Mouse (Mus musculus): ENCODE data around the gene Hbb-bh2. TPM values are rescaled to one million over a fixed set of nuclear protein-coding genes. Genes with fewer than 3 reads are reported as not detected.

Gene Hbb-bh2
- not detected in 2 replicates for polyA plus RNA-seq (2012; rRNA removed)

DNA sequence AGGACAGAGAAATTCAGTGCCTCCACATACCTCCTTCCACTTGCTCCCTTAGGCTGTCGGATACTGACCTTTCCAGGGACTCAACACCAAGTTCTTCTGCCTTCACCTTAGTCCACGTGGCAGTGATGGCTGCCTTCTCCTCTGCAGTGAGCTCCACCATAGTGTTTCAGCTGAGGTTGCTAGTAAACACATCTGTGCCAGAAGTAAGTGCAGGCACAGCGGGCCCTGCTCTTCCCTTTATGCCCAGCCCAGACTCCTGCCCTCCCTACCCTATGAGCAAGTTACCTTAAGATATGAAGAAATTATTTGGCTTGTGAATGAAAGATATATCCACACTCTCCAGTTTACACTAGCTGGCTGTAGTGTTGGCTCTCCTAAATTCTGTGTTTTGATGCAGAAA, at the start of gene Hbb-bh2:
Gene Hbb-bh2, minus strand, starts transcription at position 253 of the 400 bp plus-strand sequence.
- TF ChIP-seq CTCF (IDR thresholded peaks at IDR 0.05; ENCODE audit: borderline replicate concordance, extremely low read depth, insufficient read depth, insufficient read length) (no peak), POLR2A (IDR thresholded peaks at IDR 0.05; ENCODE audit: borderline replicate concordance, extremely low read depth, insufficient read depth, insufficient read length, poor library complexity, severe bottlenecking) (no peak)
- no peak for DNase-seq (ENCODE audit: low read depth)

DNA sequence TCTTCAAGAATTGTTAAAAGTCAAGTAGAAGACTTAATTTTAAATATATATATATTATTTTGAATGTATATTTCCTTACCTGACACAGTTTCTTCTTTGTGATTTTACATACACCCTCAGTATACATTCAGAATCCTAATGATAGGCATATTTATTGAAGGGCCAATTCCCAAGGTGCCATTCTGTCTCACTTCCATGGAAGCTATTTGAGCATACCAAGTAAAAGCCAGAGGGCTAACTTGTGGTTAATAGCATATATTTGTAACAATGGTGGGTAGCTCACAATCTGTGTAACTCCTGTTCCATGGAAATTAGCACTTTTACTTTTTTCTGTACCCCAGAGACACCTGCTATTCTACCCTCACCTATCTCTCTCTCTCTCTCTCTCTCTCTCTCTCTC, 45.8 kb upstream of the Hbb-bh2 start, which contains the start of gene Olfr66:
Gene Olfr66, minus strand, starts transcription at position 101 of the 400 bp plus-strand sequence.
- DNase-seq (ENCODE audit: low read depth): no peak
- TF ChIP-seq CTCF (IDR thresholded peaks at IDR 0.05; ENCODE audit: borderline replicate concordance, extremely low read depth, insufficient read depth, insufficient read length): no peak
- TF ChIP-seq POLR2A (IDR thresholded peaks at IDR 0.05; ENCODE audit: borderline replicate concordance, extremely low read depth, insufficient read depth, insufficient read length, poor library complexity, severe bottlenecking): no peak

DNA sequence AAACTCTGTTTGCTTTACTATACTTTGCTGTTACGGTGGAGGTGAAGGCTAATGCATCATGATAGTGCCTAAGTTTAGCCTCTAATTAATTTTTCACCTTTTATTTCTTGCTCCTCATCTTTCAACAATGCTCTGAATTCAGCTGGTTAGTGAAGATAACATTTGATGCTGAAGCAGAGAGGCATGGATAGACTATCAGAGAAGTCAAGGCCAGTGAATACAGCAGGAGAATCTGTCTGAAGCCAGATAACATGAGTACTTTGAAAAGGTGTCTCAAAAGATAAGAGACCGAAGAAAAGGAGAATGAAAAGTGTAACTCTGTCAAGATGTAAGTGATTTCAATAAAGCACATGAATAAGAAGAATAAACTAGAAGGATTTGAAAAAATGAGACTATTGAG, 36.8 kb upstream of the Hbb-bh2 start:
- TF ChIP-seq POLR2A (IDR thresholded peaks at IDR 0.05; ENCODE audit: borderline replicate concordance, extremely low read depth, insufficient read depth, insufficient read length, poor library complexity, severe bottlenecking): no peak
- TF ChIP-seq CTCF (IDR thresholded peaks at IDR 0.05; ENCODE audit: borderline replicate concordance, extremely low read depth, insufficient read depth, insufficient read length): no peak
- no peak for DNase-seq (ENCODE audit: low read depth)

DNA sequence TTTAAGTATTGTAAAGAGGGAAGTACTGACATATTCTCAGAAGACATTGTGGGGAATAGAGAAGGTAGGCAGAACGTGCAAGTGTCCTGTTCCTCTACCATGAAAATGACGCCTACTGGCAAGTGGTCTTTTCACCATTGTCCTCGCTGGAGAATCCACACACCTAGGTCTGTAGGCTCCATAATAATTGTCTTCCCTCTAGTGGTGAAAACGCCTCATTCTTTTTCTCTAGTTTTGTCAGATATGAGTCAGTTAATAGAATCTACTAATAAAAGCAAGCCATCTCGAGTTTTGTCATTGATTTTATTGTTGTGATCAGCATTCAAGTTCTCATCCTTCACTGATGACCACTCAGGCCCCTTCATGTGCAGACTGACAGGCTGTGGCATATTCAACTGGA, 34.1 kb upstream of the Hbb-bh2 start:
- peak; percentile 1 for DNase-seq (ENCODE audit: low read depth)
- no peak for TF ChIP-seq POLR2A (IDR thresholded peaks at IDR 0.05; ENCODE audit: borderline replicate concordance, extremely low read depth, insufficient read depth, insufficient read length, poor library complexity, severe bottlenecking)
- TF ChIP-seq CTCF (IDR thresholded peaks at IDR 0.05; ENCODE audit: borderline replicate concordance, extremely low read depth, insufficient read depth, insufficient read length): no peak

DNA sequence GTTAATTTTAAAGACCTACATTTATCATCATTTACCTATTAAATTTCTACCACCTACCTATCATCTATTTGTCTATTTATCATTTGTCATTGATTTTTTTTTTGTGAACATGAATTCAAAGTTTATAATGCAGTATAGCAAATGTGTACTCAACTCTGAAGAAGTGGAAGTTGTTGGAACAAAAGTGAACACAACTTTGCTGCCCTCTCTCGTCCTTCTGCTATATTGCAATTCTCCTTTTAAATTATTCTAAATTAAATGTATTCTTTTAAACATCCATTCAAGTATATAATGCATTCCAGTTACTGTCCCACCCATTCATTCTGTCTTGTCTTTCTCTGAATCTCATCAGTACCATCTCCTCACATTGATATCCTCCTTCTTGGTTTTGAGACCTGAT, 32.7 kb upstream of the Hbb-bh2 start:
- TF ChIP-seq CTCF (IDR thresholded peaks at IDR 0.05; ENCODE audit: borderline replicate concordance, extremely low read depth, insufficient read depth, insufficient read length) (no peak), POLR2A (IDR thresholded peaks at IDR 0.05; ENCODE audit: borderline replicate concordance, extremely low read depth, insufficient read depth, insufficient read length, poor library complexity, severe bottlenecking) (no peak)
- DNase-seq (ENCODE audit: low read depth): peak; percentile 27

DNA sequence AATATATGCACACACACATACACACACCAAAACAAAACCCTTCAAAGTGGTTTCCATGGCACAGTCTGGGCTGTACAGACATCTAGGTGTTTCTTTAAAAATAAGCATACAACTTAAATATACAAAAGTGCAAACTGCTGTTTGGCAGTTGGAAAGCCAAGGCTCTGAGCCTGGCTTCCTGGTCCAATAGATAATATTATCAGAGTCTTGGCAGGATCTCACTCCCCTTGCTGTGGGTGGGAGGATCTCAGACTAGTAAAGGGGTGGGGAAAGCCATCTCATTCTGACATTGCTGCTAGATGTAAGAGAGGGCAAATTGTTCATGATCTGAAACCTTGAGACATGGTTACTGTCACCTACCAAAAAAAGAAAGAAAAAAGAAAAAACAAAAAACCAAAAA, 30.3 kb upstream of the Hbb-bh2 start:
- TF ChIP-seq CTCF (IDR thresholded peaks at IDR 0.05; ENCODE audit: borderline replicate concordance, extremely low read depth, insufficient read depth, insufficient read length): no peak
- TF ChIP-seq POLR2A (IDR thresholded peaks at IDR 0.05; ENCODE audit: borderline replicate concordance, extremely low read depth, insufficient read depth, insufficient read length, poor library complexity, severe bottlenecking): no peak
- DNase-seq (ENCODE audit: low read depth): no peak

DNA sequence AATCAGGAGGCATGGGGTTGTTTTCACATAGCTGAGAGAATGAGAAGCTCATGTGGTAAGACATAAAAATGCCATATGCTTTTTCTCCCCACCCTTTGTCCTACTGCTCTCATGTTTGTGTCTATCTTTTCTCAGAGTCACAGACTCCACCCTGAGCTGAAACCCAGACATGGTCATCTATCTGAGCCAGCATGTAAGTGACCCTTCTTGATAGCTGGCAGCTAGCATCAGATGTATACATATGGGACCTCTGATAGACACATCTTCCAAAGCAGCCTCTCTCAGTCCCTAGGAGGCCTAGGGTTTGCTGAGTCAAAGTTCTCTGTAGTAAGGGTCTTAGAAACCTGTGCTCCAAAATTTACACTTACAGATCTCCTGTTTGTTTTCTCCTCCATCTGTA, 25.4 kb upstream of the Hbb-bh2 start:
- TF ChIP-seq CTCF (IDR thresholded peaks at IDR 0.05; ENCODE audit: borderline replicate concordance, extremely low read depth, insufficient read depth, insufficient read length) (no peak), POLR2A (IDR thresholded peaks at IDR 0.05; ENCODE audit: borderline replicate concordance, extremely low read depth, insufficient read depth, insufficient read length, poor library complexity, severe bottlenecking) (no peak)
- DNase-seq (ENCODE audit: low read depth): no peak

DNA sequence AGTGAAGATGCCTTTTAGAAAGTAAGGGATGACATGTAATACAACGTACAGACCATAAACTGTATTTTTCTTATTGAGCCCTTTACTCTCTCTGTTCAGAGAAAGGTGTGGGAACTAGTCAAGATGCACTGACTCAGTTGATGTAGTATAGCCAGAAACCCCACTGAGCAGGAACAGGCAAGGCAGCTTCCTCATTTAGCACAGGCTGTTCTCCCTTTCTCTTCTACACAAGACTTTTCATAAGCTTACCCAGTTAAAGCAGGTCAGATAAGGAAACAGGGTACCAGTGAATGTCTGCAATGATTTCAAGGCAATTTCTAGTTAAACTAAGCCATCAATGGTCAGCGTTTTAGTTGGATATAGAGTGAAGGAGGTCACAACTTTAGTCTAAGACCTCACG, 21.2 kb upstream of the Hbb-bh2 start:
- TF ChIP-seq POLR2A (IDR thresholded peaks at IDR 0.05; ENCODE audit: borderline replicate concordance, extremely low read depth, insufficient read depth, insufficient read length, poor library complexity, severe bottlenecking) (no peak), CTCF (IDR thresholded peaks at IDR 0.05; ENCODE audit: borderline replicate concordance, extremely low read depth, insufficient read depth, insufficient read length) (no peak)
- DNase-seq (ENCODE audit: low read depth): no peak

DNA sequence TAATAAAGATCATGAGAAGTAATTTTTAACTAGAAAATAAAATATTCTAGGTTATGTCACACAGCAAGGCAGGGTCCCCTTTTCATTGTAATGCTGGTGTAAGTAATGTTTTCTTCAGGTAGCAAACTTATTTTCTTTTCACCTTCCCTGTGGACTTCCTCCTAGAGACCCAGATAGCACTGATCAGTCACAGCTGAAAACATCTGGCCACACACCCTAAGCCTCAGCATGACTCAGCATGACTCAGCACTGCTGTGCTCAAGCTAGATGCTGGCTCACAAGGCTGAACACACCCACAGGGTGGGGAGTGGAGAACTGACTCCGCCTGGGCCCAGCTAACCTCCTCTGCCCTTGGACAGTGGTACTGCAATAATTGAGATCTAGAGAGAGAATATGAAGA, 20.5 kb upstream of the Hbb-bh2 start:
- DNase-seq (ENCODE audit: low read depth): peak; percentile 8
- no peak for TF ChIP-seq POLR2A (IDR thresholded peaks at IDR 0.05; ENCODE audit: borderline replicate concordance, extremely low read depth, insufficient read depth, insufficient read length, poor library complexity, severe bottlenecking)
- TF ChIP-seq CTCF (IDR thresholded peaks at IDR 0.05; ENCODE audit: borderline replicate concordance, extremely low read depth, insufficient read depth, insufficient read length): no peak

DNA sequence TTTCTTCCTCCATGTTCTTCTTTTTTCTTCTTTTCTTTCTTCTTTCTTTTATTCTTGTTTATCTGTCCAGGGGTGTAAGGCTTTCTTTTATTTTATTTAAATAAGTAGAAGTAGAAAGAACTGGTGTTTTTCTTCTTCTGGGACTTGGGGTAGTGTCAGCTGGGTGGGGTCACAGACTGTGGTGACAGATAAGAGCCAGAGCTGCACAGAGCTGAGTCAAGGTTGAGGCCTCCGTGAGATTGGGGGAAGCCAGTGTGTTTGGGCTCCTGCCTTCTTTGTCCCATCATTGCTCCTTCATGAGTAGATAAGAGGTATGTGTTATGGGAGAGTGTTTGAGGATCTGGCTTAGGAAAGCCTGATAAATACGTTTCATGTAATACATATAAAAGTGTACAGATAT, 18.8 kb upstream of the Hbb-bh2 start:
- no peak for DNase-seq (ENCODE audit: low read depth)
- TF ChIP-seq CTCF (IDR thresholded peaks at IDR 0.05; ENCODE audit: borderline replicate concordance, extremely low read depth, insufficient read depth, insufficient read length): no peak
- TF ChIP-seq POLR2A (IDR thresholded peaks at IDR 0.05; ENCODE audit: borderline replicate concordance, extremely low read depth, insufficient read depth, insufficient read length, poor library complexity, severe bottlenecking): no peak

DNA sequence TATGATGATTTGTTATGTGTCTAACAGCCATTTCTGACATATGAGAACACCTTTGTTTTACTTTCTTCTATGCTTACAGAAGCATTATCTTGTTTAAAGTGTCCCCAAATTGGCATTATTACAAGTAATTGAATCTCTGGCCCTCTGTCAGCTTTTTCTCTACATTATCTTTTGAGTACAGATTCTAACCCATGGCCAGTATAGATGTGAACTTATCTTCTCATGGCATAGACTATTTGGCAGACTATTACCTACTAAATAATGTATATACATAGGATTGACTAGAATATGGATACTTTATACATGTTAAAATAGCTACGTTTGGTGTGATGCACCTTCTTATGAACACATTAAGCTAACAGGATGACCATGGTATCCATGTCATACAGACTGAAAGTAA, 14.3 kb upstream of the Hbb-bh2 start:
- DNase-seq (ENCODE audit: low read depth): no peak
- TF ChIP-seq POLR2A (IDR thresholded peaks at IDR 0.05; ENCODE audit: borderline replicate concordance, extremely low read depth, insufficient read depth, insufficient read length, poor library complexity, severe bottlenecking): no peak
- TF ChIP-seq CTCF (IDR thresholded peaks at IDR 0.05; ENCODE audit: borderline replicate concordance, extremely low read depth, insufficient read depth, insufficient read length): no peak

DNA sequence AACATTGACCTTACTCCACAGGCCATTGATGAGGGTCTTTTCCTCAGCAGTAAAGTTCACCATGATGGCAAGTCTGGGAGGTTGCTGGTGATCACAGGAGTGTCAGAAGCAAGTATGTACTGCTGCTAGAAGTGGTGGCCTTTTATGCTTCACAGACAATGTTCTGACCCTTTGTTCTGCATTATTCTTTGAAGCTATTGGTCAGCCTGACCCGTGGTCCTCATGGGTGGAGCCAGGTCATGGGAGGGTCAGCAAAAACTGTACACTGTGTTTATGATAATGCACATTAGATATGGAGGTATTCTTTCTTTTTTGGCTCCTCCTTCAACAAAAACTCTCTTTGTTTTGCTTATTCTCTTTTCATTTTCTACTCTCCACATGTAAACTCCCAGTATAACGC, 12.8 kb upstream of the Hbb-bh2 start, which contains the start of gene Hbb-y:
Gene Hbb-y, minus strand, starts transcription at position 127 of the 400 bp plus-strand sequence.
- no peak for DNase-seq (ENCODE audit: low read depth)
- TF ChIP-seq POLR2A (IDR thresholded peaks at IDR 0.05; ENCODE audit: borderline replicate concordance, extremely low read depth, insufficient read depth, insufficient read length, poor library complexity, severe bottlenecking) (no peak), CTCF (IDR thresholded peaks at IDR 0.05; ENCODE audit: borderline replicate concordance, extremely low read depth, insufficient read depth, insufficient read length) (no peak)
